Mouse (Mus musculus) frontal cortex, adult 2 months (tissue): ENCODE measurements around the gene Gata3. TPM values are rescaled to one million over a fixed set of nuclear protein-coding genes. Genes with fewer than 3 reads are reported as not detected.

Source experiments
- DNase-seq, 2 experiments: peaks; one replicate each; pipeline ENCODE4 v3.0.0; 2022; ENCODE audit warnings: low spot score in 1 of 2; ENCODE audit errors: extremely low spot score in 1 of 2
- polyA plus RNA-seq: library from polyadenylated mRNA; depleted of rRNA; stranded (reverse); fragments of >200 nt; gene quantifications from 2 replicates; pipeline ENCODE4 v1.2.3, GENCODE M21; 2012; rRNA removed

Gata3 gene
- polyA plus RNA-seq, result 0.19 TPM in 1 of 2 replicates, not detected in the other

DNA sequence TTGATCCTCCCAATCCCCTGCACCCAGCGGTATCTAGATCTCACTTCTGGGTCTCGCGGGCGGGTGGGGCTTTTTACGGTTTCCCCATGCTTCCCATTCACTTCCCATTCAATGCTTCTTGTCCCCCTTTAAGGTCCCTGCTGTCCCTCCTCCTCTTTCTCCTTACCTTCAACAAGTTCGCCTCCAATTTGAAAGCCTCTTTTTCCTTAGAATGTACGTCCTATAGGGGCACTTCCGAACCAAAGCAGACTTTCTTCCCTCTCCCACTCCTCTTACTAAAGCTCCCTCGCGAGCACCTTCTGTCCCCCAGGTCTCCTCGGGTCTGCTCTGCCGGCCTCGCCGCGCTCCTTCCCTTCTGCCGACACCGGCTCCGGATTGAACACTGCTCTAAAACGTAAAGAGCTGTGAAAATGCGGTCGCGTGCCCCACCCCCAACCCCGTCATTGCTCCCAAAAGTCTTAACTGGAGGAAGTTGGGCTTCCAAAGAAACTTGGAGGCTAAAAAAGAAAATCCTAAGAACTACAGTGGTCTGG is at the start of gene Gata3:
Gata3 (minus strand) TSS at position 384 of the 533 bp plus-strand sequence.
- DNase-seq, result no peak

DNA sequence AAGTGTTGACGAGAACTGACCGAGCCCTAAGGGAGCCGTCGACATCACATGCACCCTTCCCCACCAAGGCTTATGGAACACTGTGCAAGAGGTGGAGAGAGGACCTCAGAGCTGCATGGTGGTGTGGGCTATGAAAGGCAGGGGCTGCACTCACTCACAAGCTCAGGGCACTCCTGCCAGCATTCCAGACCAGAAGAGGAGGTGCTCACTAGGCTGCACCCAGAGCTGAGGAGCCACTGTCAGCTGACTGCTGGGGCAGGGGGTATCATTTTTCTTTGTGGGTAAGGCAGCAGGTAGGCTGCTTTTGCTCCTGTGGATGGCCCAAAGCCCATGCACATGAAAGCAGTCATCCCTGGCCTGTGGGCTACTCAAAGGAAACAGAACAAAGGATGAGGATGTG is 49.4 kb upstream of the Gata3 start:
- DNase-seq, result no peak

DNA sequence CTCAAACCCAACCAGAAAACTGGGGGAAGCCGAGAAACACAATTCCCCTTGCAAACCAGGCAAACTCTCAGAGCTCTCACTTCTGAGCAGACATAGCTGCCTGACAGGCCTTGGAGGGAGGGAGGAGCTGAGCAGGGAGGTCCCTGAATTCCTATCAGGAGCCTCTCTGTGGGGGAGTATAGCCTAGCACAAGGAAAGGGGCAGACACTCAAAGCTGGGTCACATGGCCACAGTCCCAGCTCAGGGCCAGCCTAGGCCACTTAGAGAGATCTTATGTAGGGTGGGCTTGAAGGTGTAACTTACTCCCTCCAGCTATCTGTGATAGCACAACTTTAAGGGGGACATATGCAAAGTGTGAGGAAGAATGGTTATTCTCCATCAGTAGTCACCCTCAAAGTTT is 46.1 kb upstream of the Gata3 start:
- no peak for DNase-seq

DNA sequence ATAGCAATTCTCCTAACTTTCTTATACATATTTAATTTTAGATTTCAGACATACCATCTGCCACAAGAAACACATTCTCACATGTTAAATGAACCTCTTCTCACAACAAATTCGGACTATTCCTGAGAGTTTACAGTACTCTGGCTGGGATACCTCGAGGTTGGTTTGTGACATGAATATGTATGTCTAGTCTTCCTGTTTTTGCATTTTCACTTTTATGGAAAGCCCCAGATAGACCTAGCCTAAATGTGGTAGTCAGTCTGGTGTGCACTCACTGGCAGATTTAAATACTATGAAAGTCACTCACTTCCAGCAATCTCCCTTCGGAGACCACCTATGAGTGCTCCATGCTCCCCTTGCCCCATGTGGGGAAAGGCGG is 37.1 kb upstream of the Gata3 start:
- no peak for DNase-seq

DNA sequence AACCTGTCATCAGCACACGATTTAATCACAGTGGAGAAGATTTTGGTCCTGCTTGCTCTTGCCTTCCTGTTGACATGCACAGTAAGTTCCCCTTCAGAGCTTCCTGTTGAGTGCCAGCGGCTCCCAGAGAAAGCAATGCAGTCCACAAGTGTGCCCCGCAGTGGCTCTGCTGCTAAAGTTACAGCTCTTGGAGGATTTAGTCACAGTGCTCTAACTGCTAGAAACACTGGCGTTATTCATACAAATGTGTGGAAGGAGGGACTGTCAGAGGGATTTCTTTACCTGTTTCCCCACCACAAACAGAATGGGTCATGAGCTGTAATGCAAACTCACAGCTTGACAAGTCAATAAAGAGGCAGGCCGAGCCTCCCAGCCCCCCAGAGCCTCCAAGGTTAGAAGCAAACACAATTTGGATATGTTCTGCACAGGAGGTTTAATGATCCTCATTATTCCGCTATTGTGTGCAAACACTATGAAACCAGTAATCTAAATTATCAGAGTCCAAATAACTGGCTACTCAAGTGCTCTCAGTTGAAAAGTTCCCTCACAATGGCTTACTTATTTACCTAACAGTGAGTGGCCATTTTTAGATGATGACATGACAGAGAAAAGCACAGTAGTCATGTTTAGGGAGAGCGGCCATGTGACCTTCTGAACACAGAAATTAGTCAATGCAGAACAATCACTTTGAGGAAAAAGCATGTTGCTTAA is 36.5 kb upstream of the Gata3 start:
- no peak for DNase-seq

DNA sequence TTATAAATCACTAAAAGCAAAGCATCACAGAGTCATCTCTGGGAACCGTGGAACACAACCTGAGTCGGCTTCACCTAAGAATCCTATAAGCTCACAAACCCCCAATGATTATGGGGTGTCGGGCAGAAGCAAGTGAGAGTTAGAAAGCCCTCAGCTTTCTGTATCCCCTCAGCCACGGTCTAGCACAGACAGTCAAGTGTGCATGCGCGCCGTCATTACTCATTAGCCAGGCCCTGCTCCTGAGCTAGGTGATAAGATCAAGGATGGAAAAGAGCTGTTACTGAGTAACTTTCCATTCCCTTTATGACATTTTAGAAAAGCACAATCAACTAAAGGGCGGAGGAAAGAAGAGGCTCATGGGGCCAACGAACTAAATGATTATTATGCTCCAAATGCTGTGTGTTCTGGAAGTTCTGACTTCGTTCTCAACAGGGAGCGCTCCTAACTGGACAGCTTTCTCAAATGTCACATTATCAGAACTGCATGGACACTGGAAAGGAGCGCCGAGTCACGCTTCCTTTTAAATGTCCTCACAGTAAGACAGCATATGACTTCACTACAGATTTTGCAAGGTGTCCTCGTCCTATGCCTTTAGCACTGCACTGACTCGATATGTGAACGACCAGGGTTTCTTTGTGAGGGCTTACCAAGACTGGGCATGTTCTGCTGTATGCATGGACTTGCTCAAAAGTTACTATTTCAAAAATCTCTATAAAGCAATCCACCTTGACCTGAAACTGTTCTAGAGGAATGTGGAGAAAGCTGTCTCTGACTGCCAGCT is 29.0 kb upstream of the Gata3 start:
- no peak for DNase-seq

DNA sequence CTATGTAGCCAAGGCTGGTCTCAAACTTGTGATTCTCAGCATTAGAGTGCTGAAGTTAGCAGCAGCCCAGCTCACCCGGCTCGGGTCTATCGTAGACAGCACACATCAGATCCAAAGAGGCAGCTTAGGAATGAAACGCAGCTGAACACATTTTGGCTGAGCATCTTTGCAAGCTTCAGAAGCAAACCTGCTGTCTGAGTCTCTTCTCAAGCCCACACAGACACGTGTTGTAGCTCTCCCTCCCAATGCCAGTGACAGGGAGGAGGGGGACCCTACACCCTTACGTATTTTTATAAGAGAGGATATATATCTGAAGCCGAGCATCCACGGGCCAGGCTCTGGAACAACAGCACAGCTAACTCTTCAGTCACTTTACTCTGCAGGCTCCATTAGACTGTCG is 27.8 kb upstream of the Gata3 start:
- peak in 1 of 2 experiments; percentile 11 for DNase-seq

DNA sequence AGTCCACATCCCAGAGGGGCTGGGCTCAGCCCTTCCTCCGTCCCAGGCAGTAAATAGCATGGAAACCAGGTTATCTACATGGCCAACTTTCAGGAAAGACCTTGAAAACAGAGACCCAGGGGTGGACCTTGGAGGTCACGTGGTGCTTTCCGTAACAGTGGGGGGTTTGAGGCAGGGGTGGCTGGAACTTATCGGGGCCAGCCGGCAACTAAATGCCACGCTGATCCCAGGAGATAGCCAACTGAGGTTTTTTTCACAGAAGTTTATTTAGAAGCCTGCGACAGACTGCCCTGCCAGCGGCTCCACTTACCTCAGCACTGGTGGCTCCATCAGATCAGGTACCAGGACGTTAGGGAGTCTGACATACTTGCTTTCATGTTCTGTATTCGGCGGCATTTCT is 16.2 kb upstream of the Gata3 start:
- DNase-seq, result no peak

DNA sequence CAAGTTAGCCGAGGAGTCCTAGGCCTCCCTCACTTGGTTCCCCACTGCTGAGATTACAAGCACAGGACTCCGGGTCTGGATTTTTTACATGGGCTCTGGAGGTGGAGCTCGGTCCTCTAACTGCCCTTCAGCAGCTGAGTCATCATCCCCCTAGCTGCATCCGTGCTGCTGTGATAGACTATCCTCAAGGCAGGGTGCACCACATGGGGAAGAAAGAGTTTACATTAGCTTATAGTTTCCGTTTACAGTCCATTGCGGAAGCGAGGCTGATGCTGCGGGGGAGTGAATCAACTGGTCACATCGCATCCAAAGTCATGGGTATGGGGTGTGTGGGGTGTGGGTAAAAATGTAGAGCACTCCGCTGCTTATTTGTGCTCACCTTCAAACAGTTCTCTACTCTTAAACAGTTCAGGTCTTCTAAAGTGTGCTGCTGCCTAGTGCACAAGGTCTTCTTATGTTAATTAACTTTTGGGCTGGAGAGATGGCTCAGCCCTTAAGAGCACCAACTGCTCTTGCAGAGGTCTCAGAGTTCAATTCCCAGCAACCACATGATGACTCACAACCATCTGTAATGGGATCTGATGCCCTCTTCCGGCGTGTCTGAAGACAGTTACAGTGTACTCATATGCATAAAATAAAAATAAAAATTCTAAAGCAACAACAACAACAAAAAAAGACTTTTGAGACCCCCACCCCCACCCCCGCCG is 14.2 kb upstream of the Gata3 start:
- DNase-seq, result no peak

DNA sequence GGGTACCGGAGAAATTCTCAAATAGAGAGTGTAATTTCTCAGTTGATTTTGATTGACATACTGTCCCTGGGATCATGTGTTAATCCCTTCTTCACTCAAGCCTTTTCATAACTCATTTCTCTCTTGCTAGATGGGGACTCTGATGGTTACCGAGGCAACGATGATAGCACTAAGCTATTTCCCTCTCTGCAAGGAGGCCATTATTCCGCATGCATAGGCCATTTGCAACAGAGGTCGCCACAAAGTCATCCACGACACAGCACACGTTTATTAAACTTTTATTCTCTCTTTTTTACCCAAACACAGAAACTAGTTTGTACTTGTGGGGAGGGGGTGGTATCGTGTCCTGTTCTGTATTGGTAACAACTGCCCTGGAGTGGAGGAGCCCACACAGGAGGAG is 8.0 kb upstream of the Gata3 start:
- DNase-seq, result no peak

DNA sequence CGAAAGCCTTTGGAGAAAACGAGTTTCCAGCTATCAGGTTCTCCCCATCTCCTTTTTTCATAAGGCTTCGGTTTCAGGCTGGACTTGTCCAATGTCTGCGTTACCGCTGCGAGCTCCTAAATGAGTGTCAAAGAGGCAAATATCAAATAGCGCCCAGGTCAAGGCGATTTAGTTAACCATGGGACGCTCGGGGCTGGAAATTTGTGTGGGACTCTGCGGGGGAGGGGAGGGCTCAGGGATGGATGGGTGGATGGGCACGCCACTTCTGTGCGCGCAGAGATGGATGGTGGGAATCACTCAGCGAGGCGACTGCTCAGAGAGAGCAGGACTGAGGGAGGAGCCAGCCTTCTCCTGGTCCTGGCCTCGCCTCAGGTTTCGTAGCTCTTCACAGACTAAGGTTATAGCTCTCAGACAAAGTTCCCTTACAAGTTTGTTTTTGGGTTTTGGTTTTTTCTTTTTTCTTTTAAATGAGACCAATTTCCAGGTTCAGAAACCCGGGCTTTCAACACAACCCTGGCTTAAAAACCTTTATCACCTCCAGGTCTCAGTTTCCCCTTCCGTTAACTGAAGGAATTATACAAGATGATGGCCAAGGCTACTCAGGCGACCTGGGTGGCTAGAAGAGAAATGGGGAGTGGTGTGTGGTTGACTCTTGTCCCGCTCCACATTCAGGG is 6.4 kb upstream of the Gata3 start:
- DNase-seq, result no peak

DNA sequence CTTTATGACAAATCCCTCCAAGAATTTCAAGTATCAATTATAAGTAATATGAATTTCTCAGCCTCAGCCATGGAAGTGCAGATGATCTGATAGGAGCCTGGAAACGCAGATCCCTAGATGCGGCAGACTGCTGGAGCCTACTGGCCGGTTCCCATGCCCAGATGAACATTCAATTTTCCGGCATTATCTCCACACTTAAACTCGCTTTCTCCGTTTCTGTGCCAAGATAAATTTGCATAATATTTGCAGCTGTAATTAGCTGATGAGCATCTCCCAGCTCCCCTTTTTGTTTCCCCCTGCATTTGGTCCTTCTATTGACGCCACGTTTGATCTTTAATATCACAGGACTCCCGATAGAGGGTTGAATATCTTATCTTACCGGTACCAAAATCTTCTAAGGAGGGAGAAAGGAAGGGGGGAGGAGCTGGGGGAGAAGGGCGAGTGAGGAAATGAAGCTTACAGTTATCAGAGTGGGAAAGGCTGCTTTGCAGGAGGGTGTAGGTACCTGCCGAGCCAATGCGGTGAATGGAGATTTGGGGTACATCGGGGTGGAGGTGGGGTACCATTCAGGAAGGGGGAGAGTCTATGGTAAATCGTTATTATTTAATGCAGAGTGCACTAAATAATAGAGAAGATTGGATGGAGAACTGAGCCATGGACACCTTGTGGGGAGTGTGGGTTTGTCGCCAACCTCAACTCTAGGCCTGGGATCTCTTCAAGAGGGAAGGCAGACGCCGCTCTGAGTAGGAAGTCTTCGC is 5.2 kb upstream of the Gata3 start:
- no peak for DNase-seq

DNA sequence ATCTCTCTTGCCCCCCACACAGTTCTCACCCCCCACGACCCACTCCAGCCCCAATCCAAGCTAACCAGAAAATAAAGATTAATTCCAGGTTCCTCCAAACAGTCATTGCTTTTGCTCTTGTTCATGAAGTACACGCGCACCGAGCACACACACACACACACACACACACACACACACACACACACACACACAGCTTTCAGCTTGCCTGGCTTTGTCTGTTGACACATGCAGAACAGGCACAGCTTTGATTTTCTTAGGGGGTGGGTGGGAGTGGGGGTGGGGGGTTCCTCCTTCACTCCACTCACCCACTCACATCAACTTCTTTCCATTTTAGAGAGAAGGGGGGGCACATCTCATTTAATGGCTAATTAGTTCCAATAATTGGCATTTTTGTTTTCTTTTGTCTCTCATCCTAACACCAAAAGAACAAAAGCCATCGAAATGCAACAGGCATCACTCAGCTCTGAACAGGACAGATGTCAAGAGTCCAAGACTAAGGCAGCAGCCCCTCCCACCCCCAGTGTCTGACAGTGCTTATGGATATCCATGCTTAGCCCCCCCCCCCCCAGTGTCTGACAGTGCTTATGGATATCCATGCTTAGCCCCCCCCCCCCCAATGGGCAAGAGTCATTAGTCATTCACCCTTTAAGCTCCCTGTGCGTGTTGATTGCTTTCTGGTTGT is 3.6 kb upstream of the Gata3 start:
- no peak for DNase-seq

DNA sequence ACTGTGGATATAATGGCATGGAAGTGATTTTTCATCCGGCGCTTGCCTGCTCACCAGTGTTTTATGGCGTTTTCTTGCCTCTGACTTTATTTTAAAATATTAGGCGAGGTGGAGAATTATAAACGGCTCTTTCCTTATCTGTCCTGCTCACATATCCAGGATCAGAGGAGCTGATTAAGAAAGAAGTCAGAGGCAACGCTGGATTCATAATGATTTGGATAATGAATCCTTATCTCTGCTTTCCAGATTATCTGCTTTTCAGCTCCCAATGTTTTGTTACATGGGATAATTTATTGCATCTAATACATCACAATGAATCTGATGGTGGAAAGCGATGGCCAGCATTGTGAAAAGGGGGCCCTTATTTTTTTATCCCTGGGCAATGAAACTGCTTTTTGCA is 2.7 kb upstream of the Gata3 start:
- no peak for DNase-seq

DNA sequence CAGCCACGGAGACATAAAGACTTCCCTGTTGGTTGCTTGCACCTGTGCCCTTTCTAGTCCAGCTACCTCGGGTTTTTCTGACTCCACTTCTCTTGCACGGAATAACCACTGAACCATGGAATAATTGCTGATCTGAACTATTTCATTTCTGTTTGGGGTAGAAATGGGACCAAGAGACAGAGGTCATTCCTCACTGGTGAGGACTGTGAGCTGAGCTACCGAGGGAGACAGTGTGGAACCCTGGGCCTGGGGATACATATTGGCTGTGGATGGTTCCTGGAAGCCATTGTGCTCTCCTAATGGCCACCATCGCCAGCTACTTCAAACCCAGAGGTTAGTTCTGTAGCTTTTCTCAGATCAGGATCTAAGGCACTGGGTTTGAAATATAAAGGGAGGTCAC is 1.1 kb upstream of the Gata3 start:
- DNase-seq, result no peak

DNA sequence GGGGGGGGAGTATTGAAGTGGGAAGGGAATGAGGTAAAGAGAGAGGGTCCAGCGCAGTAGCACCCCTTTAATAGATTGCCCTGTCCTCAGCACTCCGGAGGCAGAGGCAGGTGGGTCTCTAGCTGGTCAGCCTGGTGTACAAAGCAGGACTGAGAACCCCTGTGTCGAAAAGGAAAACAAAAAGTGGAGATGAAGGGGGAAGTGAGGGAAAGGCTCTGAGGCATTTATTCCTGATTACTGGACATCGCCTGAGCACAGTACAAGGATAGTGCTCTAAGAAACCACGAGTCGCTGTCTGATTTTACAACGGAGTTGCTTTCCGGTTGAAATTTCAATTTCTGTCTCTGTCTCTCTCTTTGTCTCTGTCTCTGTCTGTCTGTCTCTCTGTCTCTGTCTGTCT is 417 bp upstream of the Gata3 start:
- no peak for DNase-seq

DNA sequence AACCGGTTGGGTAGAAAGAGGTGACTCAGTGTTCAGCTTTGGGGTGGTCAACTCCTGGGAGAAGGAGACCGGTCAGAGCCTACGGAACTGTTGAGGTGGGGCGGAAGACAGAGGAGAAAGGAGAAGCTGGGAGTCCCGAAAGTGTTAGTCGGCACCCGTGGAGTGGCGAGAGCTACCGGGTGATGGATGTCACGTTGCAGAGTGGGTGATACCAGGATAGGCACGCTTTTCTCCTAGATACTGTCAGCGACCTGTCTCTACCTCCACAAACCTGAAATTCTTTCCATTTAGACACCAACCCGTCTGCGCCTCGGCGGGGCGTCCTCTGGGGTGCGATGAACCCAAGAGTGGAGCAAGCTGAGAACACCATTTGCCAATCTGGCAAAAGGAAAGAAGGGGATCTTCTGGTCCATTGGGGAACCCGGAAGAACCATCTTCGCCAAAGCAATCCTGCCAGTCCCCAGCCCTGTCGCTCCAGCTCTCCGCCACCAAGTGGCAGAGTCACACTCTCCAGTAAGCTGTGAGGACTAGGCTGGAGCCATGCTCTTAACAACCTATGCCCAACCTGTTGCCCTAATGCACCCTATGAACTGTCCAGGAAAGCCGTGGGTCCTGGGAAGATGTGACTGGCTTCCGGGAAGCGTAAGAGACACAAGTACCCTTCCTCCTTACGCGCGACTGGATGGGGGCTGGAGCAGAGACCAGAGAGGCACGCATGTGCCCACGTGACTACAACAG is 752 bp downstream of the Gata3 start, which contains the start of gene 9230102O04Rik:
9230102O04Rik (minus strand) TSS at position 628 of the 738 bp plus-strand sequence.
- no peak for DNase-seq

DNA sequence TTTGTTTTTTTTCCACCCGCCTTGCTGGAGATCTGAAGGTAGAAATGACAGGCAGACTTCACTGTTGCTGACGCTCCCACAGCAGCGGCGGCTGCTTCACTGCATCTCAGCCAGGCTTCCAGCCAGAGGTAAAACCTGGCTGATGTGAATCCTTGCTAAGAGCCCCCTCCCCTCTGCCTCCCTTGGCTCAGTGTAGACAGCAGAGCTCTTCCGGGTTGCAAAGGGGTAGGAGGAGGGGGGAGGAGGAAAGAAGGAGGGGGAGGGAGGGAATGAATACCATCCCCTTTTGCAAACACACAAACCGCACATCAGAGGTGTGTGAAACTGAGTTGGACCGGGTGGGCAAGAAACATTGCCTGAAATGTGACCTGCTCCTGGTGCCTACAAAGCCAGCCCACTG is 2.2 kb downstream of the Gata3 start:
- DNase-seq, result no peak
